Mouse (Mus musculus) lung, postnatal 0 days (tissue): Measurements from ENCODE around the gene Zfp691. TPM values are rescaled to one million over a fixed set of nuclear protein-coding genes. Genes with fewer than 3 reads are reported as not detected.

ENCODE experiments used
- ATAC-seq: fragments of 200-750 bp; cut with Nextera tagmentation; 2 replicates; pipeline ENCODE4 v1.8.0; 2017; ENCODE audit warnings: moderate library complexity
- DNase-seq: peaks from one replicate; pipeline ENCODE4 v3.0.0-alpha.2; 2016; ENCODE audit warnings: low spot score
- H3K27ac ChIP-seq: fragments of 300-500 bp; sonication (generic); 2 replicates; pipeline ENCODE4 v1.5.1; 2014; ENCODE audit warnings: antibody characterized with exemption, mild to moderate bottlenecking, low read length, mixed read lengths
- H3K27me3 ChIP-seq: fragments of 300-500 bp; sonication (generic); replicated peaks from 2 replicates; pipeline ENCODE4 v1.6.1; 2014; ENCODE audit warnings: low read length, mixed read lengths; ENCODE audit not compliant: insufficient read depth
- H3K36me3 ChIP-seq: fragments of 300-500 bp; sonication (generic); 2 replicates; pipeline ENCODE4 v1.6.1; 2014; ENCODE audit warnings: low read length, mixed read lengths; ENCODE audit not compliant: insufficient read depth
- H3K4me1 ChIP-seq: fragments of 300-500 bp; sonication (generic); 2 replicates; pipeline ENCODE4 v1.6.1; 2014; ENCODE audit warnings: antibody characterized with exemption, low read depth, low read length, mixed read lengths; ENCODE audit not compliant: insufficient read depth
- H3K4me2 ChIP-seq: fragments of 300-500 bp; sonication (generic); replicated peaks from 2 replicates; pipeline ENCODE4 v1.6.1; 2014; ENCODE audit warnings: low read depth, mild to moderate bottlenecking, low read length, moderate library complexity, mixed read lengths
- H3K4me3 ChIP-seq: fragments of 300-500 bp; sonication (generic); 2 replicates; pipeline ENCODE4 v1.5.1; 2014; ENCODE audit warnings: low read depth, low read length
- H3K9ac ChIP-seq: fragments of 300-500 bp; sonication (generic); replicated peaks from 2 replicates; pipeline ENCODE4 v1.6.1; 2014; ENCODE audit warnings: low read depth, mild to moderate bottlenecking
- H3K9me3 ChIP-seq: fragments of 300-500 bp; sonication (generic); 2 replicates; pipeline ENCODE4 v1.6.1; 2016; ENCODE audit warnings: low read length, mixed read lengths
- CTCF ChIP-seq: IDR thresholded peaks from 2 replicates; pipeline ENCODE4 v1.5.1; 2016; ENCODE audit warnings: antibody characterized with exemption, mild to moderate bottlenecking
- EP300 ChIP-seq: IDR thresholded peaks from 2 replicates; pipeline ENCODE4 v1.6.1; 2016; ENCODE audit warnings: antibody characterized with exemption, mild to moderate bottlenecking, control low read depth
- WGBS: fragments of 180-500 bp; shearing (Covaris S2); extraction: QIAGEN DNeasy Blood & Tissue Kit; methylation state at CpG from one replicate; pipeline ENCODE4 v1.1.7; 2014; 5-methylcytosine and 5-hydroxymethylcytosine counted together
- microRNA counts: library from miRNA; unstranded; fragments of <30 nt; microRNA quantifications from one replicate; lab custom pipeline; 2015
- microRNA-seq: library from miRNA; unstranded; fragments of <30 nt; microRNA quantifications from one replicate; pipeline ENCODE4, GENCODE M21; 2016
- polyA plus RNA-seq: library from polyadenylated mRNA; unstranded; fragments of >200 nt; fragmentation: Nextera tagmentation; extraction: Ambion mirVana; gene quantifications from 2 replicates; pipeline ENCODE4 v1.2.1, GENCODE M21; 2015

Zfp691 gene
- polyA plus RNA-seq, 1 experiment from 2014 or later, result 5.8 TPM

GRCm38 (mm10) chr4:119125577-119126270 lies 48.3 kb downstream of the Zfp691 start:
- TF ChIP-seq EP300 (peak; percentile 41), CTCF (no peak)
- Histone ChIP-seq H3K4me1 (peaks cover 7% of the 10 kb centered on the region; the same call in 1 of the 2 replicates), H3K4me2 (no peak overlapping the region), H3K4me3 (no peak overlapping the region), H3K9me3 (no peaks in the 10 kb centered on the region), H3K9ac (no peak overlapping the region), H3K27me3 (no peaks in the 10 kb centered on the region), H3K27ac (peak overlapping the region; percentile 71; the same call in 1 of the 2 replicates), H3K36me3 (peaks cover 5% of the 10 kb centered on the region; the same call in 1 of the 2 replicates)
- 47% methylated on average over 9 of the region's 9 CpGs for WGBS
- DNase-seq (peak; percentile 64), ATAC-seq (peak; percentile 60)

GRCm38 (mm10) chr4:119124771-119125273 lies 49.2 kb downstream of the Zfp691 start:
- TF ChIP-seq EP300 (no peak), CTCF (no peak)
- peak; percentile 51 for ATAC-seq
- Histone ChIP-seq H3K27ac (peak overlapping the region; percentile 71), H3K27me3 (no peaks in the 10 kb centered on the region), H3K4me1 (peaks cover 7% of the 10 kb centered on the region; the same call in 1 of the 2 replicates), H3K4me3 (no peak overlapping the region), H3K9ac (no peak overlapping the region), H3K9me3 (no peaks in the 10 kb centered on the region), H3K36me3 (peaks cover 5% of the 10 kb centered on the region; the same call in 1 of the 2 replicates), H3K4me2 (no peak overlapping the region)
- peak; percentile 42 for DNase-seq
- 49% methylated on average over 2 of the region's 2 CpGs for WGBS

GRCm38 (mm10) chr4:119121249-119121648 lies 52.7 kb downstream of the Zfp691 start:
- no peak overlapping the region for H3K4me2 ChIP-seq
- H3K4me3 ChIP-seq, result no peak overlapping the region
- ATAC-seq (peak; percentile 54), DNase-seq (peak; percentile 84)
- H3K9ac ChIP-seq, result no peak overlapping the region
- no peak overlapping the region for H3K27ac ChIP-seq
- H3K4me1 ChIP-seq, result peaks cover 10% of the 10 kb centered on the region; the same call in 1 of the 2 replicates
- no peak for TF ChIP-seq CTCF
- peaks cover 5% of the 10 kb centered on the region; the same call in 1 of the 2 replicates for H3K36me3 ChIP-seq
- H3K9me3 ChIP-seq, result no peaks in the 10 kb centered on the region
- no peaks in the 10 kb centered on the region for H3K27me3 ChIP-seq
- WGBS, result 35% methylated on average over 4 of the region's 4 CpGs

GRCm38 (mm10) chr4:119120095-119120494 lies 53.9 kb downstream of the Zfp691 start:
- 88% methylated on average over 6 of the region's 6 CpGs for WGBS
- ATAC-seq (no peak), DNase-seq (no peak)
- H3K9me3 ChIP-seq, result no peaks in the 10 kb centered on the region
- peaks cover 14% of the 10 kb centered on the region; the same call in 1 of the 2 replicates for H3K4me1 ChIP-seq
- TF ChIP-seq EP300, result no peak
- TF ChIP-seq CTCF, result no peak
- H3K36me3 ChIP-seq, result peaks cover 5% of the 10 kb centered on the region; the same call in 1 of the 2 replicates
- H3K27ac ChIP-seq, result no peak overlapping the region
- H3K27me3 ChIP-seq, result no peaks in the 10 kb centered on the region
- no peak overlapping the region for H3K9ac ChIP-seq
- H3K4me3 ChIP-seq, result no peak overlapping the region
- no peak overlapping the region for H3K4me2 ChIP-seq

MicroRNA genes within 50 kb of the gene (microRNA counts, 519-probe panel; counts per million panel counts)
- not detected for microRNA mmu-miR-1957 (lab: Ali Mortazavi, UCI)

Small RNA genes within 50 kb of the gene (microRNA-seq; reads per million reads assigned to microRNA genes)
- gene Mir1957a, result not detected

Other genes with a start within 250 kb of the Zfp691 start
- gene Olfr1328, start 235.6 kb downstream of the Zfp691 start, polyA plus RNA-seq, result not detected in 2 replicates
- 0.99 TPM in 1 of 2 replicates, not detected in the other for gene Lao1, start 212.6 kb downstream of the Zfp691 start, polyA plus RNA-seq
- gene Slc2a1, start 65.5 kb downstream of the Zfp691 start, polyA plus RNA-seq, result 16.7 and 20.4 TPM in 2 replicates
- 1.9 and 2.2 TPM in 2 replicates for gene Ermap, start 15.8 kb upstream of the Zfp691 start, polyA plus RNA-seq
- gene Svbp, start 21.1 kb upstream of the Zfp691 start, polyA plus RNA-seq, result 99.9 and 101 TPM in 2 replicates
- gene Tmem269, start 44.0 kb upstream of the Zfp691 start, polyA plus RNA-seq, result 0.10 and 0.18 TPM in 2 replicates
- 16.9 and 21.1 TPM in 2 replicates for gene AU022252, start 58.5 kb upstream of the Zfp691 start, polyA plus RNA-seq
- 29.4 and 32.2 TPM in 2 replicates for gene P3h1, start 58.7 kb upstream of the Zfp691 start, polyA plus RNA-seq
- not detected in 2 replicates for gene Cldn19, start 81.2 kb upstream of the Zfp691 start, polyA plus RNA-seq
- 391 and 412 TPM in 2 replicates for gene Ybx1, start 120.4 kb upstream of the Zfp691 start, polyA plus RNA-seq
- 25.7 and 25.8 TPM in 2 replicates for gene Ppih, start 146.4 kb upstream of the Zfp691 start, polyA plus RNA-seq
- gene Ccdc30, start 241.3 kb upstream of the Zfp691 start, polyA plus RNA-seq, result 7.3 and 7.8 TPM in 2 replicates
- gene Ppcs, start 248.2 kb upstream of the Zfp691 start, polyA plus RNA-seq, result 28.4 and 30.5 TPM in 2 replicates
- gene Zmynd12, start 248.6 kb upstream of the Zfp691 start, polyA plus RNA-seq, result 2.9 and 3.3 TPM in 2 replicates